Mouse (Mus musculus): ENCODE measurements at regions not wholly inside any gene's neighbourhood (a gene's known extent, or its start where the extent isn't known, plus 50 kb on each side); places are given as distances from the start of the nearest gene placed in this dataset.
"Not testable (repeated sequence)": the region's sequence is repeated elsewhere in the genome, so short reads cannot be mapped to it uniquely, and the experiment has no call there.

DNA sequence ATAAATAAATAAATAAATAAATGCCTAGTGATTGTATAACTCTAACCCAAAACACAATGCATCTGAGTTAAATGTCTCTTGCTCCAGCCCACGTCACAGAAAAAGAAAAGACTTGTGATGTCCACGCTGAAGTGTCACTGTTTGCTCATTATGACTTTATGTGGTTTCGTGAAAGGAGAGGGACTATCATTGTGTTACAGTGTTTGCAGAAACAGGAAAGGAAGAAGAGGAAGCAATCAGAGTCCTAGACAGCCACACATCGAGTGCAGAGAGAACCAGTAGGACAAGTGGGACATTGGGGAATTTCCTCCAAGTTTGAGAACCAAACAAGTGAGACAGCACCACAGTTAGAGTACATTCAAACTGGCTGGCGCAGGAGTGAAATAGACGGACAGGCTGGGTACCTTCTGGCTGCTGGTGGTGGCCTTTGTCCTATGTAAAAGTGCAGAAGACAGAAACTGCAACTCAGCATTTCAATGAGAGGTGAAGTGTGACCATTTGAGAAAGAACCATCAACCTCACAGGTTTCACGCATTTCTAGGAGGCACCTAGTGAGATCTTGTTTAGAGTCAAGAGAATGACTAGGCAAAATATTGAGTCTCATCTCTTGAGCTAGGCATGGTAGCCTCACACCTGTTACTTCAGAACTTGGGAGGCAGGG, 59.6 kb downstream of the Fasl start:
- no peaks in the 10 kb centered on the region for H3K27me3 ChIP-seq (ENCODE audit: control insufficient read depth, insufficient read depth, low read length)
- H3K4me1 ChIP-seq (replicated peaks; ENCODE audit: control insufficient read depth, insufficient read depth, low read length) = no peaks in the 10 kb centered on the region
- no peak overlapping the region for H3K9ac ChIP-seq
- H3K9me3 ChIP-seq (ENCODE audit: control insufficient read depth, low read length) = no peaks in the 10 kb centered on the region
- no peak overlapping the region for H3K4me2 ChIP-seq (replicated peaks)
- DNase-seq (ENCODE audit: low spot score) (no peak), ATAC-seq (ENCODE audit: low FRiP score) (no peak)
- H3K27ac ChIP-seq = no peak overlapping the region
- no peaks in the 10 kb centered on the region for H3K36me3 ChIP-seq (replicated peaks; ENCODE audit: control insufficient read depth, insufficient read depth)
- no peak overlapping the region for H3K4me3 ChIP-seq (replicated peaks; ENCODE audit: low read length)
- whole genome bisulfite sequencing = 84% methylated on average over 7 of the region's 7 CpGs

DNA sequence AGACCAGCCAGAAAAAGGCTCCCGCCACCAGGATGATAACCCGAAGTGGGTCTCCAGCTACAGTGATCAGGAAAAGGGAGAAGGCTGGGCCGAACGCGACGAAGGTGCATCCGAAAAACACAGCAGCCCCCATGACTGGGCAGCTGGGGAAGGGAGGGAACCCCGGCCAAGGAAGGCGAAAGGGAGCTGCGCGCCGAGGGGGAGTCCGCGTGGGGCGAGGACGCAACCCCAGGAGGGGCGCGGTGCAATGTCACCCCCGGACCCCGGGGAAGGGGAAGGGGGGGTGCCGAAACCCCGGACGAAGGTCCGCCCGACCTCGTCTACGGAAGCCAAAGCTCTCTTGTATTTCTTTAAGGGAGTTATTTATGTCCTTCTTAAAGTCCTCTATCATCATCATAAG, 60.9 kb downstream of the Fasl start:
- 92% methylated on average over 9 of the region's 27 CpGs for WGBS
- not testable (repeated sequence) for H3K4me3 ChIP-seq (replicated peaks; ENCODE audit: low read length); ATAC-seq (ENCODE audit: low FRiP score)

DNA sequence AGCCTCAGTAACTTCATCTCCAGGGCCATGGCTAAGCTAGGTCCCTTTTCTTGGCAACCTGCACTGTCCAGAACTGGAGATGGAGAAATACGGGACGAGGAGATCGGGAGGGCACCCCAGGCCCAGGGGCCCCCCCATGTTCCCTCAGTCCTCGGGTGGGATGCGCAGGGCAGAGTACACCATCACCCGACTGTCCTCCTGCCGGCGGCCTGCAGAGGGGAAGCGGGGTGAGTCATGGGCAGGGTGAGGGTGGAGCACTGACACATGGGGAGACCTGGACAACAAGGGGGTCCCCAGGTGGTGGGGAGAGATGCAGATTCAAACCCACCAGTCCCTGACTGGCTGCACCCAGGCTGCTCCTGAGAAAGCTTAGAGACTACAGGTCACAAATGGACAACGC, 62.2 kb downstream of the Fasl start:
- WGBS = no CpG with 5 or more reads among the region's 10 CpGs

More for the DNA sequence above, 60.9 kb downstream of the Fasl start:
- not testable (repeated sequence) for H3K27ac ChIP-seq; H3K27me3 ChIP-seq (ENCODE audit: control insufficient read depth, insufficient read depth, low read length); H3K4me1 ChIP-seq (replicated peaks; ENCODE audit: control insufficient read depth, insufficient read depth, low read length); H3K36me3 ChIP-seq (replicated peaks; ENCODE audit: control insufficient read depth, insufficient read depth); DNase-seq (ENCODE audit: low spot score); H3K9ac ChIP-seq; H3K4me2 ChIP-seq (replicated peaks); H3K9me3 ChIP-seq (ENCODE audit: control insufficient read depth, low read length)

DNA sequence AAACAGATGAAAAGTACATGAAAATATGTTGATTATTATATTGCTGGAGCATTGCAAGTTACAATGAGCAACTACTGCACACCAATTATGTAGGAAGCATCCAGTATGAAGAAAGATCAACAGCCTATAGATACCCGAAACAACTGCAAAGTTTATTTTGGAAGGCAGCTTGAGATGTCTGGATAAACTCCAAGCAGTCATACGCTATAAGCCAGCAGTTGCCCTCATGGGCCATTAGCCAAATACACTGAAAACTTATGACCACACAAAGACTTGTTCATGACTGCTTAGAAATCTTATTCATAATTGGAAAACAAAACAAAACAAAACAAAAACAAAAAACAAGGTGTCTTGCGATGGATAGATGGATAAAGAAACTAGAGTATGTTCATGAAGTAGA, 68.4 kb downstream of the Fasl start:
- no peak overlapping the region for H3K4me2 ChIP-seq (replicated peaks)
- H3K27ac ChIP-seq = no peak overlapping the region
- H3K9ac ChIP-seq = no peak overlapping the region
- WGBS = 81% methylated on average over 3 of the region's 3 CpGs
- H3K27me3 ChIP-seq (ENCODE audit: control insufficient read depth, insufficient read depth, low read length) = no peaks in the 10 kb centered on the region
- no peak overlapping the region for H3K4me3 ChIP-seq (replicated peaks; ENCODE audit: low read length)
- H3K4me1 ChIP-seq (replicated peaks; ENCODE audit: control insufficient read depth, insufficient read depth, low read length) = no peaks in the 10 kb centered on the region
- no peak for DNase-seq (ENCODE audit: low spot score)
- no peaks in the 10 kb centered on the region for H3K36me3 ChIP-seq (replicated peaks; ENCODE audit: control insufficient read depth, insufficient read depth)
- ATAC-seq (ENCODE audit: low FRiP score) = no peak
- H3K9me3 ChIP-seq (ENCODE audit: control insufficient read depth, low read length) = no peaks in the 10 kb centered on the region

More for the DNA sequence above, 62.2 kb downstream of the Fasl start:
- H3K27me3 ChIP-seq (ENCODE audit: control insufficient read depth, insufficient read depth, low read length); H3K27ac ChIP-seq; H3K9ac ChIP-seq; H3K4me3 ChIP-seq (replicated peaks; ENCODE audit: low read length); H3K4me1 ChIP-seq (replicated peaks; ENCODE audit: control insufficient read depth, insufficient read depth, low read length); H3K9me3 ChIP-seq (ENCODE audit: control insufficient read depth, low read length); H3K4me2 ChIP-seq (replicated peaks); DNase-seq (ENCODE audit: low spot score); H3K36me3 ChIP-seq (replicated peaks; ENCODE audit: control insufficient read depth, insufficient read depth): not testable (repeated sequence)
- peak; percentile 51; the same call in 1 of the 2 replicates for ATAC-seq (ENCODE audit: low FRiP score)

DNA sequence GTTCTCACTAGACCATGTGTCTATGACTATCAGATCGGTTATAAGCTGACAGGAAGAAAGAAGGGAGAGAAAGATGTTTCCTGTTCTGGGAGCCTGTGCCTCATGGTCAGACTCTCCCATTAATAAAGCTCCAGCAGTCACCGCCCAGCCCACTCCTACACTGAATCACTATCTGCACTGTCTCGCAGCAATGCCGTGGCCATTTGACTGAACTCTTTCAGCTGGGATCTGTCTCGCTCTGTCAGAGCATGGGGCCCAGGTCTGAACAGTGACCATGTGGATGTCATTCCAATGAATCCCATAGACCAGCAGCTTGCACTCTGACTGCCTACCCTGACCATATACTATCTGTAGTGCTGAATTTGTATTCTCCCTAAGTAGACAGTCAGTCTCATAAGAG, 70.0 kb downstream of the Fasl start:
- no peak overlapping the region for H3K9ac ChIP-seq
- WGBS = 65% methylated on average over 5 of the region's 5 CpGs
- ATAC-seq (ENCODE audit: low FRiP score) (no peak), DNase-seq (ENCODE audit: low spot score) (no peak)
- H3K36me3 ChIP-seq (replicated peaks; ENCODE audit: control insufficient read depth, insufficient read depth) = no peaks in the 10 kb centered on the region
- H3K4me3 ChIP-seq (replicated peaks; ENCODE audit: low read length) = no peak overlapping the region
- no peak overlapping the region for H3K4me2 ChIP-seq (replicated peaks)
- H3K4me1 ChIP-seq (replicated peaks; ENCODE audit: control insufficient read depth, insufficient read depth, low read length) = no peaks in the 10 kb centered on the region
- H3K27me3 ChIP-seq (ENCODE audit: control insufficient read depth, insufficient read depth, low read length) = no peaks in the 10 kb centered on the region
- H3K27ac ChIP-seq = no peak overlapping the region
- H3K9me3 ChIP-seq (ENCODE audit: control insufficient read depth, low read length) = no peaks in the 10 kb centered on the region

DNA sequence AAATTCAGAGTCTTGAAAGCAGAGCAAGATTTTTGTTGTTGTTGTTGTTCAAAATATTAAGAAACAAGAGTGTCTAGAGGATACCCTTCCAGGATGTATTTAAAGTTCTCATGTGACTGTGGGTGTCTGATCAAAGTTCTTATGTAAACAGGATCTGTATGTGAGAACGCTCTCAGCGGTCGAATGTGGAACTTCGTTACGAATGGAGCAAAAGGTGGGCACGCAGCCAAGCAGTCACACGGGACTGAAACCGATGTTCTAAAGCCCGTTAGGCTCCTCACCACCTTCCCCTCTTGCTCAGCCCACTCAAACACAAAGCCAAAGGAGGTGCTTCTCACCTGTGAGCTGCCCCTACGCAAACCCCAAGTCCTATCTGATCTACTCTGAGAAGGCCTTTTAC, 75.4 kb downstream of the Fasl start:
- ATAC-seq (ENCODE audit: low FRiP score) = no peak
- no peaks in the 10 kb centered on the region for H3K27me3 ChIP-seq (ENCODE audit: control insufficient read depth, insufficient read depth, low read length)
- H3K27ac ChIP-seq = no peak overlapping the region
- H3K4me3 ChIP-seq (replicated peaks; ENCODE audit: low read length) = no peak overlapping the region
- H3K36me3 ChIP-seq (replicated peaks; ENCODE audit: control insufficient read depth, insufficient read depth) = no peaks in the 10 kb centered on the region
- WGBS = 69% methylated on average over 10 of the region's 10 CpGs
- DNase-seq (ENCODE audit: low spot score) = peak; percentile 57
- no peak overlapping the region for H3K4me2 ChIP-seq (replicated peaks)
- H3K4me1 ChIP-seq (replicated peaks; ENCODE audit: control insufficient read depth, insufficient read depth, low read length) = no peaks in the 10 kb centered on the region
- H3K9me3 ChIP-seq (ENCODE audit: control insufficient read depth, low read length) = no peaks in the 10 kb centered on the region
- H3K9ac ChIP-seq = no peak overlapping the region

DNA sequence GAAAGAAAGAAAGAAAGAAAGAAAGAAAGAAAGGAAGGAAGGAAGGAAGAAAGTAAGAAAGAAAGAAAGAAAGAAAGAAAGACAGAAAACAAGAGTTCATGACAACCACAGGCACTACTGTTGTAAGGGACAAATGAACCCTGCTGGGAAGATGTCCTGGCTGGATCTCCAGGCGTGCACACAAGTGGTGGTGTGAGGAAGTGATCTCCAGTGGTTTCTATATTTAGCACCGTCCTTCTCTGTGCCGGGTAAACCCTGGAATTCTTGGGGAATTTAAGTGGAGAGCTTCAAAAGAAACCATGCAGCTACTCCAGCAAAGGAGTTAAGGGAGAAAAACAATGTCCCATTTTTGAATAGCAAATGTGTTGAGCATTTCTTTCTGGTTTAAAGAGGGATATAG, 76.0 kb downstream of the Fasl start:
- H3K27ac ChIP-seq = no peak overlapping the region
- no peaks in the 10 kb centered on the region for H3K9me3 ChIP-seq (ENCODE audit: control insufficient read depth, low read length)
- 53% methylated on average over 3 of the region's 3 CpGs for WGBS
- H3K4me2 ChIP-seq (replicated peaks) = no peak overlapping the region
- H3K36me3 ChIP-seq (replicated peaks; ENCODE audit: control insufficient read depth, insufficient read depth) = no peaks in the 10 kb centered on the region
- no peak overlapping the region for H3K4me3 ChIP-seq (replicated peaks; ENCODE audit: low read length)
- H3K9ac ChIP-seq = no peak overlapping the region
- ATAC-seq (ENCODE audit: low FRiP score) (no peak), DNase-seq (ENCODE audit: low spot score) (no peak)
- H3K27me3 ChIP-seq (ENCODE audit: control insufficient read depth, insufficient read depth, low read length) = no peaks in the 10 kb centered on the region
- H3K4me1 ChIP-seq (replicated peaks; ENCODE audit: control insufficient read depth, insufficient read depth, low read length) = no peaks in the 10 kb centered on the region

DNA sequence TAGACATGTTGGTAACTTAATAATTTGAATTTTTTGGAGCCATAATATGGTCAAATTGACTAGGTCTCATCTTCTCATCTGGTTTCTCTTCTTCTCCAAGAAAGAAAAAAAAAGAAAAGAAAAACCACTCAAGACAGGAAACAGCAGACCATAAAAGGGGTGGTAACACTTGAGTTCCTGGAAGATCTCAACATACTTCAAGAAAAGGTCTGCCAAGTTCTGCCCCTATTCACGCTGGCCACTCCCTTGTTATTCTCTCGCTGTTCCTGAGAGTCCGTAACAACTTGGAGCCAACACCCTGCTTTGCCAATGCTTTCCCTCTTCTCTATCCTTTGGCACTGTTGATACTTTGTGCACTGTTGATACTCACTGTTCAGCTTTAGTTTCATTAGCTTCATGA, 81.2 kb downstream of the Fasl start:
- Histone ChIP-seq H3K9ac (no peak overlapping the region), H3K4me2 (replicated peaks) (no peak overlapping the region), H3K27ac (no peak overlapping the region), H3K9me3 (ENCODE audit: control insufficient read depth, low read length) (no peaks in the 10 kb centered on the region), H3K4me3 (replicated peaks; ENCODE audit: low read length) (no peak overlapping the region), H3K36me3 (replicated peaks; ENCODE audit: control insufficient read depth, insufficient read depth) (no peaks in the 10 kb centered on the region), H3K4me1 (replicated peaks; ENCODE audit: control insufficient read depth, insufficient read depth, low read length) (no peaks in the 10 kb centered on the region), H3K27me3 (ENCODE audit: control insufficient read depth, insufficient read depth, low read length) (no peaks in the 10 kb centered on the region)
- ATAC-seq (ENCODE audit: low FRiP score) = no peak
- WGBS = 97% methylated on average over 3 of the region's 3 CpGs
- no peak for DNase-seq (ENCODE audit: low spot score)

DNA sequence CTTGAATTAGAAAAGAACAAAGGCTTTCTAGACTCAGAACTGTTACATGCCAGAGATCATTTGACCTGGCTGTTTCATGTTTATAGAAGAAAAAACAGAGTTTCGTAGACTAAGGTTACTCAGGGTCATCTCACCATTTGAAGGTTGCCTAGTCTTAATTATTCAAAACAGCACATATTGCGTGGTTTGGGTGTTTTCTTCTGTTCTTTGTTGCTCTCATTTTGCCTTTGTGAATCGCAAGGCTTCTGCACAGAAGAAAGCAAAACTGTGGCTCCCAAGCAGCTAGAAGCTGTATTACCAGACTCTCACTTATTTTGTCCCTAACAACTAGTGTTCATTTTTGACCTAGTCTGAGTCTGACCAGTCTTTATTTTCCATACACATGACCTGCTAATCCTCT, 83.3 kb downstream of the Fasl start:
- H3K9ac ChIP-seq = no peak overlapping the region
- no peaks in the 10 kb centered on the region for H3K27me3 ChIP-seq (ENCODE audit: control insufficient read depth, insufficient read depth, low read length)
- DNase-seq (ENCODE audit: low spot score) = no peak
- H3K4me1 ChIP-seq (replicated peaks; ENCODE audit: control insufficient read depth, insufficient read depth, low read length) = no peaks in the 10 kb centered on the region
- no peak overlapping the region for H3K4me2 ChIP-seq (replicated peaks)
- no peak overlapping the region for H3K27ac ChIP-seq
- 73% methylated on average over 3 of the region's 3 CpGs for WGBS
- H3K9me3 ChIP-seq (ENCODE audit: control insufficient read depth, low read length) = no peaks in the 10 kb centered on the region
- no peaks in the 10 kb centered on the region for H3K36me3 ChIP-seq (replicated peaks; ENCODE audit: control insufficient read depth, insufficient read depth)
- no peak for ATAC-seq (ENCODE audit: low FRiP score)
- no peak overlapping the region for H3K4me3 ChIP-seq (replicated peaks; ENCODE audit: low read length)

DNA sequence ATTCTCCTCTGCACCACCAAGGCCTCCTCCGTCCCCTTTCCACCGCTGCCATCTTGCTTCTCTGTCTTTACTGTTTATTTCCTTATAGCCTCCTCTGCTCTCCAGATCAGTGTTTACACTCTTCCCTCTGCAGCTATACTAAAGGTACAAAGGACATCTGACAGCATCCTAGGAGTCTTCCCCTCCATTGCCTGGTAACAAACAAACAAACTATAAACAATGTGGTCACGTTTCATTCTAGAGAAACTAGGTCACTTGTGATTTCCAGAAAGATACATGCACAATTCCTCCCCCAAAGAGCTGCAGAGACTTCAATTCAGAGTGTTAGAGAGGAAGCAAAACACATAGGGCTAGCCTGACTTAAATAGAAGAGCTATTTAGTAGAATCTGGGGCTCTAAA, 83.8 kb downstream of the Fasl start:
- no peak for ATAC-seq (ENCODE audit: low FRiP score)
- WGBS = 77% methylated on average over 3 of the region's 3 CpGs
- H3K27ac ChIP-seq = no peak overlapping the region

More for the DNA sequence above, 83.8 kb downstream of the Fasl start:
- no peaks in the 10 kb centered on the region for H3K4me1 ChIP-seq (replicated peaks; ENCODE audit: control insufficient read depth, insufficient read depth, low read length)
- no peak overlapping the region for H3K9ac ChIP-seq
- no peak overlapping the region for H3K4me3 ChIP-seq (replicated peaks; ENCODE audit: low read length)
- H3K4me2 ChIP-seq (replicated peaks) = no peak overlapping the region
- no peaks in the 10 kb centered on the region for H3K9me3 ChIP-seq (ENCODE audit: control insufficient read depth, low read length)
- no peak for DNase-seq (ENCODE audit: low spot score)
- no peaks in the 10 kb centered on the region for H3K27me3 ChIP-seq (ENCODE audit: control insufficient read depth, insufficient read depth, low read length)
- no peaks in the 10 kb centered on the region for H3K36me3 ChIP-seq (replicated peaks; ENCODE audit: control insufficient read depth, insufficient read depth)
